Mouse (Mus musculus): ENCODE measurements around the gene Magi1. TPM values are rescaled to one million over a fixed set of nuclear protein-coding genes. Genes with fewer than 3 reads are reported as not detected.

The Magi1 gene
- total and polyA plus RNA-seq, 3 experiments: not detected

DNA sequence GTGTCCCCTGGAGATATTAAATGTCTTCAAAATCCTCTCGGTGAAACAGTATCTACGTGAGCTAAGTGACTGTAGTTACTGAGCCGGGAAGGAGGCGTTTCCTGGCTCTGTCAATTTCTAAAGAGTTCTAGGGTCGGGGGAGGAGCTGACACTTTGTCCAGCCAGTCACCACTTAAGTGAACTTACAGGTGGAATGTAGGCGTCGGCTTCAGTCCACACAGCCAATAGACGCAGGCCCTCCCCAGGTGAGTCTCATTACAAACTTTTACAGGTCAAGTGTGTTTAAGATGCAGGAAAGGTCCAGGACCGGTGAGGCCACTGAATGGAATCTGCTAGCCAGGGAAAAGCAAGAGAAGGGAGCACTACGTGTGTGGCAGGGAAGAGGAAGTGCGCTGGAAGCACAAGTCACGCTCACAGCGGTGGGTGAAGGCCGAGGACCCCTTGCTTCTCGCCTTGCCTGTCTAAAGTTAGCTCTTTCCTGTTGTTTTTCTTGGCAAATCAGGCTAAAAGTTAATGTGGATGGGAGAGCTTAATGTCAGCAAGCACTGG lies 556.0 kb downstream of the Magi1 start:
- Histone ChIP-seq H3K4me2 (ENCODE audit: insufficient read depth, low read depth, poor library complexity, severe bottlenecking) (no peak overlapping the region), H3K36me3 (replicated peaks in 1 of 2; ENCODE audit: control insufficient read depth in 1 of 2, insufficient read depth in 1 of 2, low read length in 1 of 2) (no peaks in the 10 kb centered on the region), H3K27ac (ENCODE audit: insufficient read depth, low read depth) (no peak overlapping the region), H3K9me3 (replicated peaks; ENCODE audit: low read length) (peaks cover 67% of the 10 kb centered on the region), H3K79me2 (replicated peaks; ENCODE audit: control insufficient read depth, extremely low read depth, insufficient read depth, poor library complexity, severe bottlenecking) (no peaks in the 10 kb centered on the region), H3K4me1 (ENCODE audit: control insufficient read depth in 1 of 2, insufficient read depth in 2 of 2) (no peaks in the 10 kb centered on the region), H3K27me3 (replicated peaks) (no peaks in the 10 kb centered on the region), H3K4me3 (replicated peaks in 1 of 3; ENCODE audit: low read depth in 2 of 3, low read length in 2 of 3, poor library complexity in 1 of 3) (no peak overlapping the region), H3K9ac (ENCODE audit: insufficient read depth, low read depth) (no peak overlapping the region)
- in situ Hi-C loops (cut with MboI; ENCODE audit: low pct_ligation_motif_present, low pct_unique_long_range_greater_than_20kb, low sequenced_read_pairs) (no loop called here), dilution Hi-C loops (cut with MboI; ENCODE audit: extremely low pct_ligation_motif_present, extremely low pct_unique_long_range_greater_than_20kb, low sequenced_read_pairs) (no loop called here)
- no peak for DNase-seq (ENCODE audit: extremely low read depth)
- TF ChIP-seq TCF12 (IDR thresholded peaks at IDR 0.05; ENCODE audit: low read depth, low read length): no peak
- no peak for TF ChIP-seq ZKSCAN1 (IDR thresholded peaks at IDR 0.05; ENCODE audit: borderline replicate concordance, low read depth, low read length)
- no peak for TF ChIP-seq USF2 (conservative IDR thresholded peaks at IDR 0.05; ENCODE audit: low read depth, low read length)
- no peak for TF ChIP-seq POLR2A (IDR thresholded peaks at IDR 0.05; ENCODE audit: low read depth, low read length)
- no peak for TF ChIP-seq RCOR1 (conservative IDR thresholded peaks at IDR 0.05; ENCODE audit: low read depth, low read length)
- no peak for TF ChIP-seq IRF4 (IDR thresholded peaks at IDR 0.05; ENCODE audit: low read depth, low read length)
- no peak for TF ChIP-seq MYC (IDR thresholded peaks at IDR 0.05; ENCODE audit: low read depth, low read length)
- no peak for TF ChIP-seq RAD21 (IDR thresholded peaks at IDR 0.05; ENCODE audit: low read depth, low read length)
- no peak for TF ChIP-seq USF1 (IDR thresholded peaks at IDR 0.05; ENCODE audit: low read depth, low read length)
- TF ChIP-seq GABPA (IDR thresholded peaks at IDR 0.05; ENCODE audit: insufficient replicate concordance, low read depth, low read length): no peak
- TF ChIP-seq JUND (conservative IDR thresholded peaks at IDR 0.05; ENCODE audit: low read depth, low read length): no peak
- no peak for TF ChIP-seq ZMIZ1 (IDR thresholded peaks at IDR 0.05; ENCODE audit: low read depth, low read length)
- TF ChIP-seq ZC3H11A (IDR thresholded peaks at IDR 0.05; ENCODE audit: low read depth, low read length): no peak
- TF ChIP-seq ETS1 (conservative IDR thresholded peaks at IDR 0.05; ENCODE audit: low read depth, low read length): no peak
- no peak for TF ChIP-seq CHD1 (IDR thresholded peaks at IDR 0.05; ENCODE audit: low read depth, low read length)
- TF ChIP-seq ELF1 (IDR thresholded peaks at IDR 0.05; ENCODE audit: low read depth, low read length): no peak
- TF ChIP-seq UBTF (IDR thresholded peaks at IDR 0.05; ENCODE audit: low read depth, low read length): no peak

GRCm38 (mm10) chr6:93726829-93727455 lies 556.8 kb downstream of the Magi1 start:
- no peak overlapping the region for H3K4me2 ChIP-seq (ENCODE audit: insufficient read depth, low read depth, poor library complexity, severe bottlenecking)
- peaks cover 70% of the 10 kb centered on the region for H3K9me3 ChIP-seq (replicated peaks; ENCODE audit: low read length)
- no peaks in the 10 kb centered on the region for H3K79me2 ChIP-seq (replicated peaks; ENCODE audit: control insufficient read depth, extremely low read depth, insufficient read depth, poor library complexity, severe bottlenecking)
- H3K36me3 ChIP-seq (replicated peaks in 1 of 2; ENCODE audit: control insufficient read depth in 1 of 2, insufficient read depth in 1 of 2, low read length in 1 of 2): no peaks in the 10 kb centered on the region
- H3K4me3 ChIP-seq (replicated peaks in 1 of 3; ENCODE audit: low read depth in 2 of 3, low read length in 2 of 3, poor library complexity in 1 of 3): no peak overlapping the region
- DNase-seq (ENCODE audit: extremely low read depth): no peak
- TF ChIP-seq USF2 (conservative IDR thresholded peaks at IDR 0.05; ENCODE audit: low read depth, low read length) (no peak), JUN (IDR thresholded peaks at IDR 0.05; ENCODE audit: insufficient read depth, low read depth, low read length) (no peak), NELFE (IDR thresholded peaks at IDR 0.05; ENCODE audit: low read depth, low read length) (no peak), ELF1 (IDR thresholded peaks at IDR 0.05; ENCODE audit: low read depth, low read length) (no peak), SMC3 (IDR thresholded peaks at IDR 0.05; ENCODE audit: low read depth, low read length) (no peak), IRF4 (IDR thresholded peaks at IDR 0.05; ENCODE audit: low read depth, low read length) (no peak), JUND (conservative IDR thresholded peaks at IDR 0.05; ENCODE audit: low read depth, low read length) (no peak), MXI1 (IDR thresholded peaks at IDR 0.05; ENCODE audit: low read depth, low read length) (no peak)
- no peak overlapping the region for H3K27ac ChIP-seq (ENCODE audit: insufficient read depth, low read depth)
- dilution Hi-C loops (cut with MboI; ENCODE audit: extremely low pct_ligation_motif_present, extremely low pct_unique_long_range_greater_than_20kb, low sequenced_read_pairs) (no loop called here), in situ Hi-C loops (cut with MboI; ENCODE audit: low pct_ligation_motif_present, low pct_unique_long_range_greater_than_20kb, low sequenced_read_pairs) (no loop called here)
- no peaks in the 10 kb centered on the region for H3K4me1 ChIP-seq (ENCODE audit: control insufficient read depth in 1 of 2, insufficient read depth in 2 of 2)
- no peaks in the 10 kb centered on the region for H3K27me3 ChIP-seq (replicated peaks)
- no peak overlapping the region for H3K9ac ChIP-seq (ENCODE audit: insufficient read depth, low read depth)

Measured in CH12.LX (cell line).